Mouse (Mus musculus) lung, postnatal 0 days (tissue): ENCODE data around the gene Rgs6. TPM values are rescaled to one million over a fixed set of nuclear protein-coding genes. Genes with fewer than 3 reads are reported as not detected.

Experiments
- ATAC-seq: fragments of 200-750 bp; cut with Nextera tagmentation; 2 replicates; pipeline ENCODE4 v1.8.0; 2017; ENCODE audit warnings: moderate library complexity
- DNase-seq: peaks from one replicate; pipeline ENCODE4 v3.0.0-alpha.2; 2016; ENCODE audit warnings: low spot score
- H3K27ac ChIP-seq: fragments of 300-500 bp; sonication (generic); 2 replicates; pipeline ENCODE4 v1.5.1; 2014; ENCODE audit warnings: antibody characterized with exemption, mild to moderate bottlenecking, low read length, mixed read lengths
- H3K27me3 ChIP-seq: fragments of 300-500 bp; sonication (generic); replicated peaks from 2 replicates; pipeline ENCODE4 v1.6.1; 2014; ENCODE audit warnings: low read length, mixed read lengths; ENCODE audit not compliant: insufficient read depth
- H3K36me3 ChIP-seq: fragments of 300-500 bp; sonication (generic); 2 replicates; pipeline ENCODE4 v1.6.1; 2014; ENCODE audit warnings: low read length, mixed read lengths; ENCODE audit not compliant: insufficient read depth
- H3K4me1 ChIP-seq: fragments of 300-500 bp; sonication (generic); 2 replicates; pipeline ENCODE4 v1.6.1; 2014; ENCODE audit warnings: antibody characterized with exemption, low read depth, low read length, mixed read lengths; ENCODE audit not compliant: insufficient read depth
- H3K4me2 ChIP-seq: fragments of 300-500 bp; sonication (generic); replicated peaks from 2 replicates; pipeline ENCODE4 v1.6.1; 2014; ENCODE audit warnings: low read depth, mild to moderate bottlenecking, low read length, moderate library complexity, mixed read lengths
- H3K4me3 ChIP-seq: fragments of 300-500 bp; sonication (generic); 2 replicates; pipeline ENCODE4 v1.5.1; 2014; ENCODE audit warnings: low read depth, low read length
- H3K9ac ChIP-seq: fragments of 300-500 bp; sonication (generic); replicated peaks from 2 replicates; pipeline ENCODE4 v1.6.1; 2014; ENCODE audit warnings: low read depth, mild to moderate bottlenecking
- H3K9me3 ChIP-seq: fragments of 300-500 bp; sonication (generic); 2 replicates; pipeline ENCODE4 v1.6.1; 2016; ENCODE audit warnings: low read length, mixed read lengths
- CTCF ChIP-seq: IDR thresholded peaks from 2 replicates; pipeline ENCODE4 v1.5.1; 2016; ENCODE audit warnings: antibody characterized with exemption, mild to moderate bottlenecking
- EP300 ChIP-seq: IDR thresholded peaks from 2 replicates; pipeline ENCODE4 v1.6.1; 2016; ENCODE audit warnings: antibody characterized with exemption, mild to moderate bottlenecking, control low read depth
- WGBS: fragments of 180-500 bp; shearing (Covaris S2); extraction: QIAGEN DNeasy Blood & Tissue Kit; methylation state at CpG from one replicate; pipeline ENCODE4 v1.1.7; 2014; 5-methylcytosine and 5-hydroxymethylcytosine counted together
- polyA plus RNA-seq: library from polyadenylated mRNA; unstranded; fragments of >200 nt; fragmentation: Nextera tagmentation; extraction: Ambion mirVana; gene quantifications from 2 replicates; pipeline ENCODE4 v1.2.1, GENCODE M21; 2015

The Rgs6 gene
- polyA plus RNA-seq, 1 experiment from 2014 or later: 2.6 TPM

GRCm38 (mm10) chr12:83151474-83151873, 563.4 kb downstream of the Rgs6 start:
- Histone ChIP-seq H3K27ac (no peak overlapping the region), H3K4me3 (no peak overlapping the region), H3K36me3 (no peaks in the 10 kb centered on the region), H3K27me3 (no peaks in the 10 kb centered on the region), H3K4me2 (no peak overlapping the region), H3K4me1 (no peaks in the 10 kb centered on the region), H3K9me3 (no peaks in the 10 kb centered on the region), H3K9ac (no peak overlapping the region)
- TF ChIP-seq CTCF: no peak
- TF ChIP-seq EP300: no peak
- DNase-seq (no peak), ATAC-seq (no peak)
- 69% methylated on average over 2 of the region's 2 CpGs for WGBS

GRCm38 (mm10) chr12:83160211-83160610, 572.1 kb downstream of the Rgs6 start:
- Histone ChIP-seq H3K9me3 (no peaks in the 10 kb centered on the region), H3K27ac (no peak overlapping the region), H3K4me3 (no peak overlapping the region), H3K4me1 (no peaks in the 10 kb centered on the region), H3K36me3 (no peaks in the 10 kb centered on the region), H3K9ac (no peak overlapping the region), H3K4me2 (no peak overlapping the region), H3K27me3 (no peaks in the 10 kb centered on the region)
- TF ChIP-seq EP300: no peak
- TF ChIP-seq CTCF: no peak
- DNase-seq: no peak
- ATAC-seq: no peak
- WGBS: 82% methylated on average over 2 of the region's 2 CpGs

- no peak for TF ChIP-seq CTCF
- no peak for TF ChIP-seq EP300
- H3K4me1 ChIP-seq: no peaks in the 10 kb centered on the region
- no peaks in the 10 kb centered on the region for H3K27me3 ChIP-seq
- DNase-seq (no peak), ATAC-seq (no peak)
- no peak overlapping the region for H3K4me2 ChIP-seq
- H3K9ac ChIP-seq: no peak overlapping the region
- no peak overlapping the region for H3K27ac ChIP-seq
- no peak overlapping the region for H3K4me3 ChIP-seq
- no peaks in the 10 kb centered on the region for H3K36me3 ChIP-seq
- no peaks in the 10 kb centered on the region for H3K9me3 ChIP-seq
- WGBS: 73% methylated on average over 4 of the region's 4 CpGs
These were observed 572.6 kb downstream of the Rgs6 start for GRCm38 (mm10) chr12:83160700-83161099.

GRCm38 (mm10) chr12:83163721-83164120, 575.6 kb downstream of the Rgs6 start:
- Histone ChIP-seq H3K4me2 (no peak overlapping the region), H3K27me3 (no peaks in the 10 kb centered on the region), H3K36me3 (no peaks in the 10 kb centered on the region), H3K9me3 (no peaks in the 10 kb centered on the region), H3K27ac (no peak overlapping the region), H3K9ac (no peak overlapping the region), H3K4me1 (no peaks in the 10 kb centered on the region), H3K4me3 (no peak overlapping the region)
- WGBS: 31% methylated on average over 5 of the region's 5 CpGs
- DNase-seq (peak; percentile 25), ATAC-seq (no peak; the same call in 1 of the 2 replicates)
- TF ChIP-seq CTCF: no peak
- no peak for TF ChIP-seq EP300

- TF ChIP-seq CTCF: no peak
- no peak for TF ChIP-seq EP300
- H3K36me3 ChIP-seq: no peaks in the 10 kb centered on the region
- H3K4me1 ChIP-seq: no peaks in the 10 kb centered on the region
- no peak overlapping the region for H3K4me2 ChIP-seq
- no peak for ATAC-seq
- no peak overlapping the region for H3K27ac ChIP-seq
- 50% methylated on average over 1 of the region's 1 CpGs for WGBS
- H3K27me3 ChIP-seq: no peaks in the 10 kb centered on the region
- H3K4me3 ChIP-seq: no peak overlapping the region
- DNase-seq: no peak
- no peaks in the 10 kb centered on the region for H3K9me3 ChIP-seq
- H3K9ac ChIP-seq: no peak overlapping the region
These were observed 577.0 kb downstream of the Rgs6 start for GRCm38 (mm10) chr12:83165058-83165457.

GRCm38 (mm10) chr12:83168310-83168709, 580.2 kb downstream of the Rgs6 start:
- WGBS: 65% methylated on average over 6 of the region's 6 CpGs
- Histone ChIP-seq H3K27ac (no peak overlapping the region), H3K9me3 (no peaks in the 10 kb centered on the region), H3K4me2 (no peak overlapping the region), H3K9ac (no peak overlapping the region), H3K27me3 (no peaks in the 10 kb centered on the region), H3K36me3 (no peaks in the 10 kb centered on the region), H3K4me1 (no peaks in the 10 kb centered on the region), H3K4me3 (no peak overlapping the region)
- no peak for ATAC-seq
- DNase-seq: no peak
- TF ChIP-seq EP300: no peak
- TF ChIP-seq CTCF: no peak

- H3K9ac ChIP-seq: no peak overlapping the region
- H3K4me2 ChIP-seq: no peak overlapping the region
These were observed 581.6 kb downstream of the Rgs6 start for GRCm38 (mm10) chr12:83169495-83170209.

More at GRCm38 (mm10) chr12:83169495-83170209, 581.6 kb downstream of the Rgs6 start:
- no peak for TF ChIP-seq EP300
- no peak for TF ChIP-seq CTCF
- Histone ChIP-seq H3K36me3 (no peaks in the 10 kb centered on the region), H3K4me1 (no peaks in the 10 kb centered on the region), H3K27ac (no peak overlapping the region), H3K9me3 (no peaks in the 10 kb centered on the region), H3K27me3 (no peaks in the 10 kb centered on the region), H3K4me3 (no peak overlapping the region)
- 41% methylated on average over 12 of the region's 12 CpGs for WGBS
- no peak for DNase-seq
- no peak for ATAC-seq
